Mouse (Mus musculus): ENCODE results near the gene Nqo1.

The Nqo1 gene

DNA sequence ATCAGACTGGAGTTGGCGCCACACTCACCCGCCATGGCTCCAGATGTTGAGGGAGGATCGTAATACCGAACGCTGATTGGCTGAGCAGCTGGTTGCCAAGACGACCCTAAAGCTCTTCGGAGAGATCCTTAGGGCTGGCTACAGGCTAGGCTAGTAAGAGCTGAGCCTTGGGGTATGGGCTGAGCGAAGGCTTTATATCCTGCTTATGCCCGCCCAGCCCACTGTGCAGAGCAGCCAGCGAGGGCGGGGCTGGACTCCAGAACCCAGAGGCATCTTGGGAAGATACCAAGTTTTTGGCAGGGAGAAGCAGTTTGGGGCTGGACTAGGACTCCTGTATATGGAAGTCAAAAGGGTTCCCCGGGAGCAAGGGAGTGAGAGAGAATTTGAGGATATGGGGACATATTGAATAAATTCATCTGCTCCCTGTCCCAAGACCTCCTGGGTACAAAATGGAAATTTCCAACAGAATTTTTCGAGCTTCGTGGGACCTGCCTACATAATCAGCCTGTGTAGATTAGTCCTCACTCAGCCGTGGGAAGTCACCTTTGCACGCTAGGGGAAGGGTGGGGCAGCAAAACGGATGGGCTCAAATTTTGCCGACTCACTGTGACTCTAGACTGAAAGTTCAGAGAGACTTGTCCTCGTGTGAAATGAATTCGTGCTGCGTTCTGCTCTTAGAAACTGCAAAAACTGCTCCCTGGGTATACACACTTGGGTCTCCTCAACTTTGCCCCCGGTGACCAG lies at the start of gene Nqo1:
Gene Nqo1, minus strand, starts transcription at position 169 of the 744 bp plus-strand sequence.
- DNase-seq, result peak; percentile 58 to 61

- DNase-seq, result no peak
Measured at GRCm38 (mm10) chr8:107451414-107452066, 48.5 kb upstream of the Nqo1 start.

- DNase-seq, result no peak
Measured at GRCm38 (mm10) chr8:107449655-107450054, 46.6 kb upstream of the Nqo1 start.

GRCm38 (mm10) chr8:107449130-107449529 lies 46.1 kb upstream of the Nqo1 start:
- no peak for DNase-seq

DNA sequence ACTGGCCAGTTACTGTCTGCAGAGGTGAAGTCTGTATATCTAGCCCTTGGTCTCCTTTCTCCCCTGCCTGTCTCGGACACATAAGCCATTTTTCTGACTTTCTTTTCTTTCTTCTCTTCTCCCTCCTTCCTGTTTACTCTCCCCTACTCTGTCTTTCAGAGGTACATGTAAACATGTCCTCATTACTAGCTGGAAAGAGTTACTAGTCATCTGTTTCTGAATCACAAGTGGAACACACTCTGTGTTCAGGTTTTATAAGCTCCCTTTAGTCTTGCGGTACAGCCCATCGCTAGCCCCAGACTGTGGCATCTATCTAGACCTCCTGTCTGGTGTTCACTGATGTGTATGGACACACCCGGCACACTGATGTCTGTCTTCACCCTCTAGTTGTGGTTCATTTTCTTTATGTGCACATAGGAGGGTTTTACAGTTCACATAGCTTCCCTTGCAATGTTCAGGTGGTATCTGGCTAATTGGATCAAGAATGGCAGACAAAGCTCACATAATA lies 45.4 kb upstream of the Nqo1 start:
- DNase-seq, result no peak

DNA sequence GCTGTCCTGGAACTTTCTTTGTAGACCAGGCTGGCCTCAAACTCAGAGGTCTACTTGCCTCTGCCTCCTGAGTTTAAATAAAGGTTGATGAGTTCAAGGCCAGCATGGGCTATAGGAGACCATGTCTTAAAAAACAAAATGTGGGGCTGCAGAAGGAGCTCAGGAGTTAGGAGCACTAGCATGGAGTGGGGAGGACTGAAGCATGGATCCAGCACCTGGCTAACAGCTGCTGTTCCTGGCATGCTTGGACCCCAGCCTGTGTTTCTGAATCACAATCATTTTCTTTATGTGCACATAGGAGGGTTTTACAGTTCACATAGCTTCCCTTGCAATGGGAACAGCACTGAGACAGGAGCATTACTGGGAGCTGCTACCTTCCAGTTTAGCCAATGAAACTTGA lies 44.7 kb upstream of the Nqo1 start:
- no peak for DNase-seq

DNA sequence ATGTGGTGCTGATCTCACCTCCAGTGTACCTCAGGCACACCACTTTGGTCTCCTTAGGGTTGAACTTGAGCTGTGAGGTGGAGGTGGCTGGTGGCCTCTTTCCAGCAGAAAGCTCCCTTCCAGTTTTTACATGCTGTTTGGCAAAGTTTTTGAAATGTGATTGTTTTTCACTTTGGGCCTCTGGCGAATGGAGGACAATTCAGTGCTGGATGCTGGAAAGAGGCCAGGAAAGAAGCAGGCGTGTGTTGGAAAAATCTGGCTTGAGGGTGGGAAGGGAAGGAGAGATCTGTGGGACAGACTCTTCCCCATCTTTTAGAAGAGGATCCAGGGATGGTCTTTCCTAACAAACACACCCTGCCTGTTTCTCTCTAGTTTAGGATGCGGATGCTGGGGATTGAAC lies 41.6 kb upstream of the Nqo1 start:
- no peak for DNase-seq

DNA sequence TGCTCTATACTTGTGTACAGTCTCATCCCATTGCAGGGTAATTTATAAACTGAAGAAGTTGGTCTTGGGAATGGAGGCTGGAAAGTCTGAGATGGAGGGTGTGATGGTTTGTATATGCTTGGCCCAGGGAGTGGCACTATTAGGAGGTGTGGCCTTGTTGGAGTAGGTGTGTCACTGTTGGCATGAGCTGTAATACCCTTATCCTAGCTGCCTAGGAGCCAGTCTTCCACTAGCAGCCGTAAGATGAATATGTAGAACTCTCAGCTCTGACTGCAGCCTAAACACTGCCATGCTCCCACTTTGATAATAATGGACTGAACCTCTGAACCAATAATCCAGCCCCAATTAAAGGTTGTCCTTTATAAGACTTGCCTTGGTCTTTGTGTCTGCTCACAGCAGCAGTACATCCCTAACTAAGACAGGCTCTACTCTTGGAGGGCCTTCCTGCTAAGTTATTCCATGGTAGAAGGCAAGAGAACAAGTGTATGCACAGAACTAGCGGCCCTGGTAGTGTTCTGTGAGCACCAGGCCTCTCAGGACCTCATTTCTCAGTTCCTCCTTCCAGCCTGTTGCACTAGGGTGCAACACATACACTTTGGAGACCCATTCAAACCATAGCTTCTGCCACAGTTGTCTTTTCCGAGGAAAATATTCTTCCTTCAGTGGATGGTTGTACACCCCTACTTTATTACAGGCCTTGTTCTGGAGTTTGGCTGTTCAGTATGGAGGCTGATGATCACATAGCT lies 37.0 kb upstream of the Nqo1 start:
- no peak for DNase-seq

DNA sequence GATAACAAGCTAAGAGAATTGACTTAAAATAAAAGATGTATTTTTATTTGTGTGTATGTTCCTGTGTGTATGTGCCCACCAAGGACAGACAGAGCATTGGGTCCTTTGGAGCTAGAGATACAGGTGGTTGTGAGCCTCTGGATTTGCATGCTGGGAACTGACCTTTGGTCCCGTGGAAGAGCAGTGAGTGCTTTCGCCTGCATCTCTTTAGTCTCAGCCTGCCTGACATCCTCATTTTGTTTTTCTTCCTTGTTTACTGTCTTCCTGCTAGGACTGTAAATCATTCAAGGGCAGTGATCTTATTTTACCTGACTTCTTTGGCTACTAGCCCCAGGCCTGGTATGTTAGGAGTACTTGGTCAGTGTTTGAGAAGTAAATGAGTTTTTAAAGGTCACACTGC lies 34.7 kb upstream of the Nqo1 start:
- DNase-seq, result no peak

- DNase-seq, result no peak
Measured at GRCm38 (mm10) chr8:107436841-107437421, 33.9 kb upstream of the Nqo1 start.

DNA sequence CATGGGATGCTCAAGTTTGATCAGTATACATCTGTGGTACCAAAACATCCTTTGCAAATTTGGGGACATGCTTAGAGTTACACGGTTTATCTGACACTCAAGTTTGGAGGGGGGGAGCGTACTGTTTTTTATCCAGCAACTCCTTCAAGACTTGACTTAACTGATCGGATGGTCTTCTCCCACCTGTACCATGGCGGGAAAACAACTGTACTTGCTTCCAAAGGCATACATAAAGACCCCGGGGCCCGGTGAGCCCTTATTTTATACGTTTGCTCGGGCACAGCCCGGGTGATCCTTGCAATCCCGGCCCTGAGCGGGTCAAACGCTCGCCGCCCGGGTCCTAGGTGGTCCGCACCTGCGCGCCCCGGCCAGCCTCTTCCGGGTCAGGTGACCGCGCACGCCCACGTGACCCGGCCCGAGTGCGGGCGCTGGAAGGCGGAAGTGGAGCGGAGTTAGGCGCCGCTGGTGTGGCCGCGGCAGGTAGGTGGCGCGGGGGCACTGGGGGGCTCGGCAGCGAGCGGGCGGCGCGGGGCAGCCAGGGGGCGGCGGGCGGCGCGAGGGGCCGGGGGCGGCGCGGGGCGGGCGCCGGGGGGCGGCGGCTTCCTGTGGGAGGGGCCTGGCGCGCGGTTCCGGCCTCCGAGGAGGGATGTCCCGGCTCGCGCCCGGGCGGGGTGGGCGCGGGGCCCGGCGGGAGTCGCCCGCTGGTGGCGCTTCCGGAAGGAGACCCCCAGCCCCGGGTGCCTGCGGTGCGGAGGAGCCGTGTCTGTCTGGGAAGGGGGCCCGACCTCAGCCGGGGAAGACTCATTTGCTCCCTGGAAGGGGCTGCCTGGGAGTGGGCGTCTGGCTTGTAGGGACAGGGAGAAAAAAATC lies 33.2 kb upstream of the Nqo1 start, which contains the start of gene Wwp2:
Gene Wwp2, plus strand, starts transcription at position 404 of the 870 bp plus-strand sequence.
- DNase-seq, result peak; percentile 83 to 87

DNA sequence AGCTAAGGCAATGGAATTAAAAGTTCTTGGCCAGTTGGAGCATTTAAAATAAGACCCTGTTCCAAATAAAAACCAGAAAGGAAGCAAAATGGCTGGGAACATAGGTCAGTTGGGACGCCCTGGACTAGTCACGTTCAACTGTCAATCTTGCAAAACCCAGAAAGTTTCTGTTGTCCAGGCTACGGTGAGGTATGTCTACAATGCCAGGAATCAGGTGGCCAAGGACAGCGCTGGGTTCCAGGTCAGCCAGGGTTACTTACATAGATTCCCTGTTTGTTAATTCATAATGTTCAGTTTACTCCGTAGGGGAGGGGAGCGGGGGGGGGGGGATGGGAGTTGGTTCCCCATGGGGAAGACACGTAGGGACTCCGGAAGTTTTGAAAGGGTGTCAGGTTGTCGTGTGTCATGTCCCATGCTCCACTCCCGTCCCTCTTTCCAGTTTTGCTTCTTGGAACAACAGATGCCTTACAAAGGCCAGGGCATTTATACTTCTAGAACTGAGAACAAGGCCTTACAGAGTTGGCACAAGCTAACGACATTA lies 32.5 kb upstream of the Nqo1 start:
- DNase-seq, result no peak

DNA sequence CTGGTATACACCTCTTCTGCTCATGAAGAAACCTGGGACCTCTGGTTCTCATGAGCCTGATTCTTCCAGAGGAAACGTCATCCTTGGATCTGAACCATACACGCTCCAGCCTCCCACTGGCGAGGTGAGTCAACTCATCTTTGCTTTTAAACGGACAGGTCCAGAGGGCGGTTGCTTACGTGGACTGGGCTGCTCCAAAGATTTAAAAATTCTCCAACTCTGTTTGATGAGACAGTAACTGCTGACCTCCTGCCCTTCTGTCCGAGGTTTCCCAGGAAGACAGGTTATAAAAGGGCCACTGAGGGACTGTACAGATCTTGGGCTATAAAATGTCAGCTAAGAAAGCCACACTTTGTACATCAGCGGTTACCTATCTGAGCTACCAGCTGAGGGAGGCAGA lies 27.8 kb upstream of the Nqo1 start:
- no peak for DNase-seq

DNA sequence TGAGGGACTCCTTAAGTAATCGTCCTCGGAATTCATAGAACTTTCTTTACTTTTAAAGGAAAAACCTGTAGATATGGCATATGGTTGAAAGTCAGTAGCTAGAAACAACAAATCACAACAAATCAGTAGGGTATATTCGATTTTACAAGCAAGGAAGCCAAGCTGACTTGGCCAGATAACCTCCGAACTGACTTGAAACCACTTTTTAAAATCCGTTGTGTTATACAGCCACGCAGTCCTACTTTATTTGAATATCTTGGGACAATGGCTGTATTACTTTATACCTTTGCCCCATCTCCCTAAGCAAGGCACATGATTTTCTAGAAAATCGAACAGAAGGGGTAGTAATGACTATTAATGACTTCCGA lies 22.2 kb upstream of the Nqo1 start:
- DNase-seq, result no peak

GRCm38 (mm10) chr8:107424597-107425229 lies 21.7 kb upstream of the Nqo1 start, which contains the start of gene Nob1:
Gene Nob1, minus strand, starts transcription at chr8:107425051.
- DNase-seq, result peak; percentile 98 to 99

GRCm38 (mm10) chr8:107424176-107424575 lies 21.2 kb upstream of the Nqo1 start:
- DNase-seq, result no peak

GRCm38 (mm10) chr8:107417001-107417400 lies 14.0 kb upstream of the Nqo1 start:
- no peak for DNase-seq

DNA sequence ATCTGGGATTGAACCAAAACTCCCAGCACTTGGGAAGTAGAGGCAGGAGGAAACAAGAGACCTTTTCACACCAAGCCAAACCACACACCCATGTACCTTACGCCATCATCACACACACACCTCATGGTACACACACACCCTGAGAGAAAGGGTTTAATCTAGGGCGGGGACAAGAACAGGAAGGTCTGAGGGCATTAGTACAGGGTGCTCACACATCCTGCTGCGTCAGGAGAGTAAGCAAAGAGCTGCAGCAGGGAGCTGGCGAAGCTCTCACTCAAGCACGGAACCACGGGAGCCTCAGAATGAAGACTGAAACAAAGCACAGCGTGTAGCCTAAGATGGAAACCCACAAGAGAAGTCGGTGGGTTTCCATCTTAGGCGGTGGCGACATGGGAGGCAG lies 10.9 kb upstream of the Nqo1 start:
- no peak for DNase-seq

DNA sequence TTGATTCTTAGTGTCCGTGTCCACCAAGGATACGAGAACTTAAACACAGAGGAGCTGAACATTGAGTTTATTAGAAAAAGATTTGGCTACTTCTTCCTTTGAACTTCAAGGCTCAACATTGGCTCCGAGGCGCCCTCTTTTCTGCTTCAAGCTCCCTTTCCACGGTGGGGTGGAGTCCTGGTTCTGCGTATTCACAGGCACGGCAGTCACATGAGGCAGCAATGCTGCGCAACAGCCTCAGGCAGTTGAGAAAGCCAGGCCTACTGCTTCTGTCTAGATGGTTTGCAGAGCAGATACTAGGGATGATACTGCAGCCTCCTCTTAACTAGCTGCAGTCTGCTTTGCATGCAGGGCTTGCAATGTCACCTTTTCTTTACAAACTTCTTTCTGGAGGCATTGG lies 9.5 kb upstream of the Nqo1 start:
- DNase-seq, result no peak

- DNase-seq, result peak in 1 of 2 experiments; percentile 32
Measured at GRCm38 (mm10) chr8:107411391-107411790, 8.4 kb upstream of the Nqo1 start.

DNA sequence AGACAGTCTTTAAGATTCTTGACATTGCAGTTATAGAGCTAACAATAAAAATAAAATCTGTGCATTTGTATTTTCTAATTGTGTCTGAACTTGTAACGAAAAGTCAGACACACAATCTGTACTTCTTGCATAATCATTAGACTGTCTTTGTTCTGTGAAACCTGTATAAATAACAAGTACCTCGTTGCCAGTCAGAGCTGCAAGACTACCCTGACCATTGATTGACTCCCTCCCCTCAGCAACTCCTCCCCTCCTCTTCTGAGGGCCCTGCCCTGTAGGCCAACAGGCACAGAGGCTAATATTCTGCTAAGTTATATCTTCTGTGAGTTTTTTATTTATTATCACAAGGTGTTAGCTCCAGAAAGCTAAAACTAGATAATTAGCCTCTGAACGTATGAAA lies 2.9 kb upstream of the Nqo1 start:
- DNase-seq, result no peak
